Mouse (Mus musculus): Measurements from ENCODE around the gene Gramd4.

DNA sequence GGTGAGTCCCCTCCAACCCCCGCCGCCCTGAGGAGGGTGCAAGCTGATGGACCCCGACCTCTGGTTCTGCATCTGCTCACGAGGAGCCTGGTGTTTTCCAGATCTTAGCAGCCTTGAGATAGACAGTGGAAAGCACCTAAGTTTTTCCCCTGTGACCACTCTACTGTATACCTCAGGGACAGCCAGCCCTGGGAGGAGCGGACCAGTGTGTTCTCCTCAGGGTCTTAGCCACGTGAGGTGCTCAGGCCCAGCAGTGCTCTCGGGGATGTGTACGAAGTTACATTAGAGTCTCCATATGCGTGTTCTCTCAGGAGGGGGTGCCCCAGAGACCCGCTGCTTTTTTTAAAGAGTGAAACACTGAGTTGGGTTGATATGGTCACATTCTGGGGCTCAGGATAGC is 73.2 kb downstream of the Gramd4 start:
- TF ChIP-seq POLR2A (IDR thresholded peaks at IDR 0.05; ENCODE audit: low read depth, low read length): no peak
- no peak for TF ChIP-seq CTCF (IDR thresholded peaks at IDR 0.05; ENCODE audit: extremely low read depth, insufficient read length, insufficient replicate concordance, low read depth, low read length)

Data from small intestine, adult 2 months (tissue).